ENCODE assay signal across 7 mouse cellular contexts in the genomic region with DNA sequence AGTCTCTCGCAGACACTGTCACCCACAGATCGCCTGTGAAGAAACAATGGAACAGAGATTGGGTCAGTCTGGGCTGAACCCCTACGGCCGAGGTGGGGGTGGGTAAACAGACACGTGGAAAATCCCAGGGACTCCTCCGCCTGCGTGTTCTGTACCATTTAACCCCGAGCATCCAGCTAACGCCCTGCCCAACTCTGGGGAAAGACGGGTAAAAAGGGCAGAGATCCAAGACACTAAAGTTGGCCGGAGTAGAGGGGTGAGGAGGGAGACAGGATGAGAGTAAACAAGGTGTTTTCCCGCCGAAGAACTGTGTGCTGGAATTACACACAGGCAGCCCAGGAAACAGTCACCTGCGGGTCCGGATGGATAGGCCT. TPM values are rescaled to one million over a fixed set of nuclear protein-coding genes. Genes with fewer than 3 reads are reported as not detected.
DNase-seq lines count a peak whose midpoint lies in the region; ATAC-seq and TF ChIP-seq lines count a peak whose summit lies in the region.

No protein-coding gene starts in this region.

- ATAC-seq in hindbrain, embryonic 13.5 days (ENCODE audit: low FRiP score), result no peak
- no peak for ATAC-seq in lung, embryonic 15.5 days (ENCODE audit: borderline replicate concordance, extremely low read depth, low FRiP score, low TSS enrichment)

- TF ChIP-seq POLR2A in embryonic fibroblast, embryonic 13.5 days (IDR thresholded peaks at IDR 0.05; ENCODE audit: low read depth, low read length), result no peak

- H3K36me3 ChIP-seq in hindbrain, embryonic 13.5 days, result peaks cover 14% of the 10 kb centered on the region
- peaks cover 6% of the 10 kb centered on the region; the same call in 1 of the 2 replicates for H3K36me3 ChIP-seq in lung, embryonic 15.5 days

- no peak overlapping the region for H3K27ac ChIP-seq in embryonic fibroblast, embryonic 13.5 days (ENCODE audit: insufficient read depth, low read length)
- peak overlapping the region; percentile 96 for H3K27ac ChIP-seq in hindbrain, embryonic 13.5 days
- peak overlapping the region; percentile 97 for H3K27ac ChIP-seq in lung, embryonic 15.5 days

- DNase-seq in right cerebral cortex, adult 18-20 months, result peak; percentile 10
- no peak for DNase-seq in right cerebral cortex, postnatal 36 days (ENCODE audit: low spot score in 2 of 2)
- DNase-seq in testis, postnatal 10 days (ENCODE audit: low spot score), result peak; percentile 48
- DNase-seq in yolk sac, embryonic 10.5 days (ENCODE audit: low spot score), result no peak

- under 1% methylated on average over 15 of the region's 15 CpGs for WGBS in hindbrain, embryonic 13.5 days
- WGBS in lung, embryonic 15.5 days, result under 1% methylated on average over 15 of the region's 15 CpGs

- no peaks in the 10 kb centered on the region for H3K9me3 ChIP-seq in hindbrain, embryonic 13.5 days
- H3K9me3 ChIP-seq in lung, embryonic 15.5 days, result no peaks in the 10 kb centered on the region

- no peaks in the 10 kb centered on the region for H3K4me1 ChIP-seq in embryonic fibroblast, embryonic 13.5 days (ENCODE audit: control insufficient read depth, insufficient read depth, low read length)
- H3K4me1 ChIP-seq in hindbrain, embryonic 13.5 days (replicated peaks), result peaks cover 30% of the 10 kb centered on the region
- H3K4me1 ChIP-seq in lung, embryonic 15.5 days, result peaks cover 15% of the 10 kb centered on the region

- H3K9ac ChIP-seq in hindbrain, embryonic 13.5 days, result peak overlapping the region; percentile 94
- peak overlapping the region; percentile 79 for H3K9ac ChIP-seq in lung, embryonic 15.5 days

- H3K27me3 ChIP-seq in hindbrain, embryonic 13.5 days, result 0 out of 2 replicates have a peak, but pooled peaks cover 12% of the 10 kb centered on the region
- no peaks in the 10 kb centered on the region for H3K27me3 ChIP-seq in lung, embryonic 15.5 days

- peak overlapping the region; percentile 61 for H3K4me3 ChIP-seq in embryonic fibroblast, embryonic 13.5 days (ENCODE audit: insufficient read depth, low read length)
- H3K4me3 ChIP-seq in hindbrain, embryonic 13.5 days, result peak overlapping the region; percentile 83
- H3K4me3 ChIP-seq in lung, embryonic 15.5 days, result peak overlapping the region; percentile 74

- H3K4me2 ChIP-seq in hindbrain, embryonic 13.5 days, result peak overlapping the region; percentile 91
- peak overlapping the region; percentile 100 for H3K4me2 ChIP-seq in lung, embryonic 15.5 days

- TF ChIP-seq CTCF in embryonic fibroblast, embryonic 13.5 days (IDR thresholded peaks at IDR 0.05; ENCODE audit: borderline replicate concordance, insufficient read depth, low read length), result no peak

RNA-seq across cellular contexts. Expression of a gene that starts 1.8 kb away (rescaled TPM):
- polyA plus RNA-seq in embryonic fibroblast, embryonic 13.5 days (2011; ENCODE audit: insufficient read length, low read depth, missing spikeins), result 18.2 and 42.5 TPM in 2 replicates
- 118 and 138 TPM in 2 replicates for polyA plus RNA-seq in hindbrain, embryonic 13.5 days (2015; fragmentation: Nextera tagmentation; extraction: Ambion mirVana)
- polyA plus RNA-seq in lung, embryonic 15.5 days (2015; fragmentation: Nextera tagmentation; extraction: Ambion mirVana), result 121 and 124 TPM in 2 replicates

Comparison
In these comparisons a context has a peak if more than half of its experiments do, and no peak if none do; other contexts are left out.
1. DNase-seq: peak in right cerebral cortex, adult 18-20 months (single experiment) and testis, postnatal 10 days (single experiment); none in right cerebral cortex, postnatal 36 days (0 of 2) and yolk sac, embryonic 10.5 days (single experiment).
2. Peak in every context shown above with its lines, with median percentiles within 50 percentile points of each other: H3K4me3 ChIP-seq.